Mouse (Mus musculus) myocyte (in vitro differentiated cells): ENCODE results near the gene Dnm1. TPM values are rescaled to one million over a fixed set of nuclear protein-coding genes. Genes with fewer than 3 reads are reported as not detected.
A peak's percentile ranks its signal among the peaks of the same experiment; 100 is the strongest.

ENCODE experiments used
- H3K27me3 ChIP-seq: one replicate; pipeline ENCODE4 v1.6.1; 2011; ENCODE audit not compliant: control insufficient read depth, insufficient read depth, insufficient read length
- H3K36me3 ChIP-seq: one replicate; pipeline ENCODE4 v1.6.1; 2011; ENCODE audit not compliant: control insufficient read depth, insufficient read depth
- H3K4me2 ChIP-seq: one replicate; pipeline ENCODE4 v1.6.1; 2011; ENCODE audit warnings: low read depth, control low read depth
- H3K4me3 ChIP-seq: one replicate; pipeline ENCODE4 v1.5.1; 2011; ENCODE audit warnings: mild to moderate bottlenecking, control low read depth, moderate library complexity
- H3K79me2 ChIP-seq: one replicate; pipeline ENCODE4 v1.6.1; 2011; ENCODE audit not compliant: control insufficient read depth, insufficient read depth
- H3ac ChIP-seq: one replicate; pipeline ENCODE4 v1.6.1; 2011; ENCODE audit not compliant: control insufficient read depth, insufficient read length
- CEBPB ChIP-seq: IDR thresholded peaks from 2 replicates; pipeline ENCODE4 v1.6.1; 2011; ENCODE audit warnings: mild to moderate bottlenecking, moderate library complexity; ENCODE audit not compliant: poor library complexity, insufficient read depth, severe bottlenecking
- E2F4 ChIP-seq: IDR thresholded peaks from one replicate; pipeline ENCODE4 v1.6.1; 2011; ENCODE audit warnings: mild to moderate bottlenecking, control low read depth, moderate library complexity; ENCODE audit not compliant: insufficient read depth
- MAX ChIP-seq: IDR thresholded peaks from one replicate; pipeline ENCODE4 v1.6.1; 2011; ENCODE audit warnings: low read depth, mild to moderate bottlenecking, control low read depth
- MYOD1 ChIP-seq, 3 experiments: IDR thresholded peaks; one replicate each; pipeline ENCODE4 v1.6.1; 2011; ENCODE audit warnings: control low read depth in 2 of 3, low read depth in 2 of 3, mild to moderate bottlenecking in 2 of 3, moderate library complexity in 1 of 3; ENCODE audit not compliant: insufficient read length in 2 of 3, control insufficient read depth in 1 of 3
- MYOG ChIP-seq, 3 experiments: IDR thresholded peaks; one replicate each; pipeline ENCODE4 v1.6.1; 2011; ENCODE audit warnings: control low read depth in 2 of 3, low read depth in 2 of 3, mild to moderate bottlenecking in 2 of 3; ENCODE audit not compliant: insufficient read length in 2 of 3, control insufficient read depth in 1 of 3, insufficient read depth in 1 of 3
- POLR2A ChIP-seq: IDR thresholded peaks from one replicate; pipeline ENCODE4 v1.6.1; 2011; ENCODE audit warnings: low read depth, mild to moderate bottlenecking, control low read depth, moderate library complexity; ENCODE audit not compliant: insufficient read length
- POLR2AphosphoS2 ChIP-seq: IDR thresholded peaks from one replicate; pipeline ENCODE4 v1.6.1; 2011; ENCODE audit warnings: low read depth, control low read depth; ENCODE audit not compliant: insufficient read length
- REST ChIP-seq: IDR thresholded peaks from one replicate; pipeline ENCODE4 v1.6.1; 2011; ENCODE audit warnings: mild to moderate bottlenecking, control low read depth, moderate library complexity; ENCODE audit not compliant: insufficient read depth, insufficient read length
- SRF ChIP-seq: IDR thresholded peaks from one replicate; pipeline ENCODE4 v1.6.1; 2011; ENCODE audit warnings: low read depth; ENCODE audit not compliant: control insufficient read depth, insufficient read length
- TCF12 ChIP-seq: IDR thresholded peaks from one replicate; pipeline ENCODE4 v1.6.1; 2011; ENCODE audit warnings: mild to moderate bottlenecking, control low read depth; ENCODE audit not compliant: poor library complexity, insufficient read depth, severe bottlenecking
- TCF3 ChIP-seq: IDR thresholded peaks from one replicate; pipeline ENCODE4 v1.6.1; 2011; ENCODE audit warnings: low read depth, control low read depth; ENCODE audit not compliant: insufficient read length
- USF1 ChIP-seq: IDR thresholded peaks from one replicate; pipeline ENCODE4 v1.6.1; 2011; ENCODE audit warnings: low read depth, mild to moderate bottlenecking, control low read depth, moderate library complexity
- polyA plus RNA-seq: library from polyadenylated mRNA; unstranded; fragments of >200 nt; fragmentation: generic; extraction: Trizol; gene quantifications from one replicate; pipeline ENCODE4 v1.2.1, GENCODE M21; 2012; ENCODE audit warnings: missing spikeins

Gene Dnm1
- polyA plus RNA-seq, 1 experiment, result 44.0 TPM

DNA sequence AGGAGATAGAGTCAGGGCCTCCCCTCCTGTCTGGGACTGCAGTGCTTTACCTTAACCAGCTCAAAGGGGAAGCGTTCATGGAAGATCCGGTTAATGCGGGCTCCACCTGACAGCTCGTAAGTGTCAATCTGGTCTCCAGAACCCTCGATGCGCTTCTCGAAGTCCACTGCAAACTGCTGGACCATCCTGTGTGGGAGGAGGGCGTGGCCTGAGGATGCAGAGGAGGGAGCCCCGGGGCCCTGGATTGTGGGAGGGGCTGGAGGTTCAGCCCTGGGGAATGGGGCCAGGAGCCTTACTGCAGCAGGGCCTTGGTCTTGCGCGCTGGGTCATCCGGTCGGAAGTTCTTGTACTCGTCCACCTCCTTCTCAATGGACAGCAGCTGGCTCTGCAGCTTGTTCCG lies 17.2 kb downstream of the Dnm1 start:
- no peak for TF ChIP-seq CEBPB
- Histone ChIP-seq H3K36me3 (no peaks in the 10 kb centered on the region), H3K79me2 (no peaks in the 10 kb centered on the region), H3K4me2 (no peak overlapping the region), H3K4me3 (no peak overlapping the region), H3K27me3 (no peaks in the 10 kb centered on the region), H3ac (no peak overlapping the region)

GRCm38 (mm10) chr2:32332159-32332558 lies 21.0 kb downstream of the Dnm1 start:
- Histone ChIP-seq H3K79me2 (no peaks in the 10 kb centered on the region), H3K27me3 (no peaks in the 10 kb centered on the region), H3K36me3 (no peaks in the 10 kb centered on the region), H3ac (no peak overlapping the region), H3K4me2 (no peak overlapping the region), H3K4me3 (no peak overlapping the region)
- TF ChIP-seq USF1 (no peak), POLR2AphosphoS2 (no peak), TCF3 (no peak), SRF (no peak), MYOD1 (IDR thresholded peaks at IDR 0.05; ENCODE audit: control insufficient read depth in 1 of 3, insufficient read length in 2 of 3, low read depth in 2 of 3) (no peak), MYOG (IDR thresholded peaks at IDR 0.05; ENCODE audit: control insufficient read depth in 1 of 3, insufficient read depth in 1 of 3, insufficient read length in 2 of 3, low read depth in 2 of 3) (no peak), POLR2A (no peak)

DNA sequence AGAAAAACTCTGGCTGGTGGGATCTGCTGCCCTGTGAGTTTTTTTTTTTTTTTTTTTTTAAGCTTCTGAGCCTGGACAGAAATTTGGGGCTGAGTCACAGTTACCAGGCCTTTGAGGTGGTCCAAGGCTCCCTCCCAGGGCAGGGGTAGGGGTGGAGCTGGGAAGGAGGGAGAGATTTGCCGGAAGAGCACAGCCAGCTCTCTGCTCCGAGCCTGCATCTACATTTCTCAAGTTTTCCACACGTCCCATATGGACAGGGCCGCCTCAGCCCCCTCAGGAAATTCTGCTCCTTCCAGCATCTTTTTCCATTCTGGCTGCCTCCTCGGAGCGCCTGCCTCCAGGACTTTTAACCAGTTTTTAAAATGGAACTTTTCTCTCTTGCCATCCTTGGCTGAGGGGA lies 23.6 kb downstream of the Dnm1 start:
- TF ChIP-seq CEBPB (no peak), TCF3 (no peak), MYOG (IDR thresholded peaks at IDR 0.05; ENCODE audit: control insufficient read depth in 1 of 3, insufficient read depth in 1 of 3, insufficient read length in 2 of 3, low read depth in 2 of 3) (no peak), TCF12 (no peak), E2F4 (no peak), USF1 (no peak), POLR2AphosphoS2 (no peak), MAX (no peak), REST (no peak), MYOD1 (IDR thresholded peaks at IDR 0.05; ENCODE audit: control insufficient read depth in 1 of 3, insufficient read length in 2 of 3, low read depth in 2 of 3) (no peak), POLR2A (no peak), SRF (no peak)
- H3K4me2 ChIP-seq, result peak overlapping the region; percentile 27

GRCm38 (mm10) chr2:32328911-32329460 lies 24.2 kb downstream of the Dnm1 start:
- TF ChIP-seq USF1 (no peak), MAX (no peak), E2F4 (no peak), TCF3 (no peak), MYOD1 (IDR thresholded peaks at IDR 0.05; ENCODE audit: control insufficient read depth in 1 of 3, insufficient read length in 2 of 3, low read depth in 2 of 3) (no peak), POLR2A (no peak), SRF (no peak)
- no peak overlapping the region for H3K4me2 ChIP-seq
- no peak overlapping the region for H3ac ChIP-seq
- no peaks in the 10 kb centered on the region for H3K36me3 ChIP-seq
- no peak overlapping the region for H3K4me3 ChIP-seq
- no peaks in the 10 kb centered on the region for H3K27me3 ChIP-seq
- no peaks in the 10 kb centered on the region for H3K79me2 ChIP-seq

More for the DNA sequence above, 23.6 kb downstream of the Dnm1 start:
- Histone ChIP-seq H3K27me3 (no peaks in the 10 kb centered on the region), H3K4me3 (no peak overlapping the region), H3K79me2 (no peaks in the 10 kb centered on the region), H3K36me3 (no peaks in the 10 kb centered on the region), H3ac (no peak overlapping the region)

GRCm38 (mm10) chr2:32327200-32327599 lies 25.9 kb downstream of the Dnm1 start:
- TF ChIP-seq POLR2A (no peak), E2F4 (no peak), MYOG (IDR thresholded peaks at IDR 0.05; ENCODE audit: control insufficient read depth in 1 of 3, insufficient read depth in 1 of 3, insufficient read length in 2 of 3, low read depth in 2 of 3) (no peak), SRF (no peak), TCF3 (no peak), POLR2AphosphoS2 (no peak), MYOD1 (IDR thresholded peaks at IDR 0.05; ENCODE audit: control insufficient read depth in 1 of 3, insufficient read length in 2 of 3, low read depth in 2 of 3) (no peak), MAX (no peak), CEBPB (no peak), TCF12 (no peak), REST (no peak), USF1 (no peak)
- Histone ChIP-seq H3K4me3 (no peak overlapping the region), H3K79me2 (no peaks in the 10 kb centered on the region), H3K4me2 (no peak overlapping the region), H3ac (no peak overlapping the region), H3K27me3 (no peaks in the 10 kb centered on the region), H3K36me3 (no peaks in the 10 kb centered on the region)
